Mouse (Mus musculus) thymus, postnatal 0 days (tissue): ENCODE measurements around the gene Apip. TPM values are rescaled to one million over a fixed set of nuclear protein-coding genes. Genes with fewer than 3 reads are reported as not detected.

ENCODE experiments used
- DNase-seq: peaks from one replicate; pipeline ENCODE4 v3.0.0-alpha.2; 2015; ENCODE audit warnings: low spot score
- polyA plus RNA-seq: library from polyadenylated mRNA; unstranded; fragments of >200 nt; fragmentation: Nextera tagmentation; extraction: Ambion mirVana; gene quantifications from 2 replicates; pipeline ENCODE4 v1.2.1, GENCODE M21; 2015

Apip gene
- polyA plus RNA-seq = 40.7 and 42.7 TPM in 2 replicates

- DNase-seq = peak; percentile 98
These were observed at the start of gene Apip, which contains the start of gene Pdhx for GRCm38 (mm10) chr2:103073219-103073982. Gene Apip (plus strand): TSS chr2:103073675. Gene Pdhx (minus strand): TSS chr2:103073513.

GRCm38 (mm10) chr2:103037831-103038230, 35.6 kb upstream of the Apip start:
- DNase-seq = no peak

GRCm38 (mm10) chr2:103040896-103041295, 32.6 kb upstream of the Apip start:
- DNase-seq = no peak

- no peak for DNase-seq
These were observed 28.2 kb upstream of the Apip start for GRCm38 (mm10) chr2:103045286-103045685.

GRCm38 (mm10) chr2:103051937-103052893, 21.3 kb upstream of the Apip start:
- DNase-seq = no peak

GRCm38 (mm10) chr2:103055820-103056219, 17.7 kb upstream of the Apip start:
- DNase-seq = no peak

GRCm38 (mm10) chr2:103058266-103058665, 15.2 kb upstream of the Apip start:
- no peak for DNase-seq

GRCm38 (mm10) chr2:103062865-103063264, 10.6 kb upstream of the Apip start:
- peak; percentile 56 for DNase-seq

- DNase-seq = no peak
These were observed 6.6 kb upstream of the Apip start for GRCm38 (mm10) chr2:103066683-103067551.

GRCm38 (mm10) chr2:103067552-103068207, 5.8 kb upstream of the Apip start:
- DNase-seq = no peak

GRCm38 (mm10) chr2:103068602-103069001, 4.9 kb upstream of the Apip start:
- DNase-seq = no peak

GRCm38 (mm10) chr2:103069752-103070405, 3.6 kb upstream of the Apip start:
- DNase-seq = no peak

- no peak for DNase-seq
These were observed 2.9 kb upstream of the Apip start for GRCm38 (mm10) chr2:103070586-103070985.

GRCm38 (mm10) chr2:103081117-103081516, 7.6 kb downstream of the Apip start:
- DNase-seq = no peak

GRCm38 (mm10) chr2:103081706-103082105, 8.2 kb downstream of the Apip start:
- DNase-seq = no peak

GRCm38 (mm10) chr2:103082853-103083252, 9.4 kb downstream of the Apip start:
- no peak for DNase-seq

GRCm38 (mm10) chr2:103084451-103084850, 11.0 kb downstream of the Apip start:
- DNase-seq = peak; percentile 42

GRCm38 (mm10) chr2:103085633-103086032, 12.2 kb downstream of the Apip start:
- no peak for DNase-seq

GRCm38 (mm10) chr2:103086432-103086831, 13.0 kb downstream of the Apip start:
- DNase-seq = peak; percentile 51

- no peak for DNase-seq
These were observed 14.6 kb downstream of the Apip start for GRCm38 (mm10) chr2:103088099-103088498.
